Mouse (Mus musculus) myocyte (in vitro differentiated cells): Measurements from ENCODE around the gene Ms4a18. TPM values are rescaled to one million over a fixed set of nuclear protein-coding genes. Genes with fewer than 3 reads are reported as not detected.

Experiments used
- H3K27me3 ChIP-seq: one replicate; pipeline ENCODE4 v1.6.1; 2011; ENCODE audit not compliant: control insufficient read depth, insufficient read depth, insufficient read length
- H3K36me3 ChIP-seq: one replicate; pipeline ENCODE4 v1.6.1; 2011; ENCODE audit not compliant: control insufficient read depth, insufficient read depth
- H3K4me2 ChIP-seq: one replicate; pipeline ENCODE4 v1.6.1; 2011; ENCODE audit warnings: low read depth, control low read depth
- H3K4me3 ChIP-seq: one replicate; pipeline ENCODE4 v1.5.1; 2011; ENCODE audit warnings: mild to moderate bottlenecking, control low read depth, moderate library complexity
- H3K79me2 ChIP-seq: one replicate; pipeline ENCODE4 v1.6.1; 2011; ENCODE audit not compliant: control insufficient read depth, insufficient read depth
- H3ac ChIP-seq: one replicate; pipeline ENCODE4 v1.6.1; 2011; ENCODE audit not compliant: control insufficient read depth, insufficient read length
- CEBPB ChIP-seq: IDR thresholded peaks from 2 replicates; pipeline ENCODE4 v1.6.1; 2011; ENCODE audit warnings: mild to moderate bottlenecking, moderate library complexity; ENCODE audit not compliant: poor library complexity, insufficient read depth, severe bottlenecking
- E2F4 ChIP-seq: IDR thresholded peaks from one replicate; pipeline ENCODE4 v1.6.1; 2011; ENCODE audit warnings: mild to moderate bottlenecking, control low read depth, moderate library complexity; ENCODE audit not compliant: insufficient read depth
- MAX ChIP-seq: IDR thresholded peaks from one replicate; pipeline ENCODE4 v1.6.1; 2011; ENCODE audit warnings: low read depth, mild to moderate bottlenecking, control low read depth
- MYOD1 ChIP-seq, 3 experiments: IDR thresholded peaks; one replicate each; pipeline ENCODE4 v1.6.1; 2011; ENCODE audit warnings: control low read depth in 2 of 3, low read depth in 2 of 3, mild to moderate bottlenecking in 2 of 3, moderate library complexity in 1 of 3; ENCODE audit not compliant: insufficient read length in 2 of 3, control insufficient read depth in 1 of 3
- MYOG ChIP-seq, 3 experiments: IDR thresholded peaks; one replicate each; pipeline ENCODE4 v1.6.1; 2011; ENCODE audit warnings: control low read depth in 2 of 3, low read depth in 2 of 3, mild to moderate bottlenecking in 2 of 3; ENCODE audit not compliant: insufficient read length in 2 of 3, control insufficient read depth in 1 of 3, insufficient read depth in 1 of 3
- POLR2A ChIP-seq: IDR thresholded peaks from one replicate; pipeline ENCODE4 v1.6.1; 2011; ENCODE audit warnings: low read depth, mild to moderate bottlenecking, control low read depth, moderate library complexity; ENCODE audit not compliant: insufficient read length
- POLR2AphosphoS2 ChIP-seq: IDR thresholded peaks from one replicate; pipeline ENCODE4 v1.6.1; 2011; ENCODE audit warnings: low read depth, control low read depth; ENCODE audit not compliant: insufficient read length
- REST ChIP-seq: IDR thresholded peaks from one replicate; pipeline ENCODE4 v1.6.1; 2011; ENCODE audit warnings: mild to moderate bottlenecking, control low read depth, moderate library complexity; ENCODE audit not compliant: insufficient read depth, insufficient read length
- SRF ChIP-seq: IDR thresholded peaks from one replicate; pipeline ENCODE4 v1.6.1; 2011; ENCODE audit warnings: low read depth; ENCODE audit not compliant: control insufficient read depth, insufficient read length
- TCF12 ChIP-seq: IDR thresholded peaks from one replicate; pipeline ENCODE4 v1.6.1; 2011; ENCODE audit warnings: mild to moderate bottlenecking, control low read depth; ENCODE audit not compliant: poor library complexity, insufficient read depth, severe bottlenecking
- TCF3 ChIP-seq: IDR thresholded peaks from one replicate; pipeline ENCODE4 v1.6.1; 2011; ENCODE audit warnings: low read depth, control low read depth; ENCODE audit not compliant: insufficient read length
- USF1 ChIP-seq: IDR thresholded peaks from one replicate; pipeline ENCODE4 v1.6.1; 2011; ENCODE audit warnings: low read depth, mild to moderate bottlenecking, control low read depth, moderate library complexity
- polyA plus RNA-seq: library from polyadenylated mRNA; unstranded; fragments of >200 nt; fragmentation: generic; extraction: Trizol; gene quantifications from one replicate; pipeline ENCODE4 v1.2.1, GENCODE M21; 2012; ENCODE audit warnings: missing spikeins

Gene Ms4a18
- polyA plus RNA-seq, 1 experiment, result 0.04 TPM

- H3K4me3 ChIP-seq, result no peak overlapping the region
- no peak overlapping the region for H3K4me2 ChIP-seq
- no peak overlapping the region for H3ac ChIP-seq
- no peaks in the 10 kb centered on the region for H3K27me3 ChIP-seq
- H3K36me3 ChIP-seq, result no peaks in the 10 kb centered on the region
- TF ChIP-seq POLR2A, result no peak
- TF ChIP-seq E2F4, result no peak
- TF ChIP-seq MYOD1 (IDR thresholded peaks at IDR 0.05; ENCODE audit: control insufficient read depth in 1 of 3, insufficient read length in 2 of 3, low read depth in 2 of 3), result no peak
- TF ChIP-seq POLR2AphosphoS2, result no peak
- TF ChIP-seq CEBPB, result no peak
- no peaks in the 10 kb centered on the region for H3K79me2 ChIP-seq
Observed at GRCm38 (mm10) chr19:11015468-11015867, 2.4 kb downstream of the Ms4a18 start.

GRCm38 (mm10) chr19:10993150-10993549 lies 24.7 kb downstream of the Ms4a18 start, which contains the start of gene Ms4a15:
Gene Ms4a15, minus strand, starts transcription at chr19:10993250.
- TF ChIP-seq POLR2A (no peak), MYOG (IDR thresholded peaks at IDR 0.05; ENCODE audit: control insufficient read depth in 1 of 3, insufficient read depth in 1 of 3, insufficient read length in 2 of 3, low read depth in 2 of 3) (no peak), MAX (no peak), USF1 (no peak), POLR2AphosphoS2 (no peak), REST (no peak), TCF3 (no peak), E2F4 (no peak), MYOD1 (IDR thresholded peaks at IDR 0.05; ENCODE audit: control insufficient read depth in 1 of 3, insufficient read length in 2 of 3, low read depth in 2 of 3) (no peak), SRF (no peak)
- Histone ChIP-seq H3ac (no peak within 1 kb of the TSS), H3K27me3 (peaks cover 10% of the 10 kb centered on the region), H3K4me2 (no peak within 1 kb of the TSS), H3K4me3 (no peak within 1 kb of the TSS), H3K36me3 (no peaks in the 10 kb centered on the region), H3K79me2 (no peaks in the 10 kb centered on the region)

- no peak for TF ChIP-seq POLR2A
- no peak for TF ChIP-seq MYOG (IDR thresholded peaks at IDR 0.05; ENCODE audit: control insufficient read depth in 1 of 3, insufficient read depth in 1 of 3, insufficient read length in 2 of 3, low read depth in 2 of 3)
- TF ChIP-seq POLR2AphosphoS2, result no peak
- no peak for TF ChIP-seq MYOD1 (IDR thresholded peaks at IDR 0.05; ENCODE audit: control insufficient read depth in 1 of 3, insufficient read length in 2 of 3, low read depth in 2 of 3)
- no peak for TF ChIP-seq CEBPB
- TF ChIP-seq SRF, result no peak
- no peak for TF ChIP-seq E2F4
- TF ChIP-seq TCF3, result no peak
- TF ChIP-seq REST, result no peak
- TF ChIP-seq TCF12, result no peak
- no peak for TF ChIP-seq MAX
- no peak for TF ChIP-seq USF1
- Histone ChIP-seq H3K79me2 (no peaks in the 10 kb centered on the region), H3ac (no peak overlapping the region), H3K4me2 (no peak overlapping the region), H3K27me3 (peaks cover 10% of the 10 kb centered on the region), H3K36me3 (no peaks in the 10 kb centered on the region), H3K4me3 (no peak overlapping the region)
Observed at GRCm38 (mm10) chr19:10991911-10992310, 25.9 kb downstream of the Ms4a18 start.

GRCm38 (mm10) chr19:10990751-10991150 lies 27.1 kb downstream of the Ms4a18 start:
- H3K36me3 ChIP-seq, result no peaks in the 10 kb centered on the region
- peaks cover 10% of the 10 kb centered on the region for H3K27me3 ChIP-seq
- H3K4me2 ChIP-seq, result no peak overlapping the region
- no peak overlapping the region for H3ac ChIP-seq
- no peak for TF ChIP-seq MAX
- TF ChIP-seq POLR2AphosphoS2, result no peak
- TF ChIP-seq SRF, result no peak
- TF ChIP-seq E2F4, result no peak
- TF ChIP-seq TCF3, result no peak
- no peak for TF ChIP-seq CEBPB
- no peak for TF ChIP-seq POLR2A
- TF ChIP-seq REST, result no peak
- no peak overlapping the region for H3K4me3 ChIP-seq
- H3K79me2 ChIP-seq, result no peaks in the 10 kb centered on the region

- Histone ChIP-seq H3K4me3 (no peak overlapping the region), H3K36me3 (no peaks in the 10 kb centered on the region), H3K79me2 (no peaks in the 10 kb centered on the region), H3K27me3 (peaks cover 6% of the 10 kb centered on the region), H3ac (no peak overlapping the region), H3K4me2 (no peak overlapping the region)
- TF ChIP-seq MYOD1 (IDR thresholded peaks at IDR 0.05; ENCODE audit: control insufficient read depth in 1 of 3, insufficient read length in 2 of 3, low read depth in 2 of 3) (no peak), TCF12 (no peak)
Observed at GRCm38 (mm10) chr19:10988563-10988962, 29.3 kb downstream of the Ms4a18 start.
